Mouse (Mus musculus) left cerebral cortex, adult 8-10 months (tissue): Measurements from ENCODE around the gene Ripor1. TPM values are rescaled to one million over a fixed set of nuclear protein-coding genes. Genes with fewer than 3 reads are reported as not detected.

Experiments used
- DNase-seq, 2 experiments: peaks; one replicate each; pipeline ENCODE4 v3.0.0; 2022; ENCODE audit warnings: low spot score in 2 of 2
- total RNA-seq, 4 experiments: library from RNA; stranded (reverse); gene quantifications; 2 replicates each; pipeline ENCODE4 v1.2.4; 2022

Gene Ripor1
- total RNA-seq, 4 experiments from 2014 or later, result 65.5 to 70.5 (median 67.3) TPM

GRCm38 (mm10) chr8:105605491-105606188 lies 585 bp downstream of the Ripor1 start:
- no peak for DNase-seq

DNA sequence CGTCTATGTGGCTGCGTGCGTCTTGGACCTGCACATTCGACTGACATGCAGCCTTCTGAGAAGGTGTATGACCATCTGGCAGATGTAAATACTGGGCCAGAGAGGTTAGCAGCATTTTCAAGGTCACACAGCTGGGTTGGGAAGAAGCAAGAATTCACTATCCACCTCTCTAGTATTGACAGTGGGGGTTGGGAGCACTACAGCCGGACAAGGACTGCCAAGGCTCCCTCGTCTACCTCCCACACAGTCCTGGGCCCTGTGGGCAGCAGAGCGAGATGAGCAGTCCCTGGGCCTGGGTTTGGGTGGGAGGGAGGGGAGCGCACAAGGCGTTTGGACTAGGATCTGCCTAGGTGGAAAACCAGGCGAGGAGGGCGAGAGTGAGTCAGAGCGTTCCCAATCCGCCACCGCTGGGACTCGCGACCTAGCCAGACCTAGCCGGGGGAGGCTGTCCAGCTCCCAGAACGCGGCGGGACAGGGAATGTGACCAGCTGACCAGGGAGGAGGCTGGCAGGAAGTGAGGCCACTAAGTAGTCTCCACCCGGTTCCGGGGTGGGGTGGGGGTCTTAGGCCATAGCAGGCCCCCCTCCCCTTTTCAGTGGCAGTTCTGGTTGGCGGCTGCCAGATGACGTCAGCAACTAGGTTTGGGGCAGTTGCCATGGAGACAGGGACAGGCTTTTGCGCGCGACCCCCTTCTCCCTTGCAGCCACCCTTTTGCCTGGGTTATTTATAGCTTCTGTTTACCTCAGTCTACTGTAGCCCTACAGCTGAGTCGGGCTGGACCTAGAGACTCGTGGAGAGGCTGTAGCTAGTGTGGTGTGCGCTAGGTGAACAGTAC lies 1.4 kb downstream of the Ripor1 start:
- peak; percentile 71 to 87 for DNase-seq

DNA sequence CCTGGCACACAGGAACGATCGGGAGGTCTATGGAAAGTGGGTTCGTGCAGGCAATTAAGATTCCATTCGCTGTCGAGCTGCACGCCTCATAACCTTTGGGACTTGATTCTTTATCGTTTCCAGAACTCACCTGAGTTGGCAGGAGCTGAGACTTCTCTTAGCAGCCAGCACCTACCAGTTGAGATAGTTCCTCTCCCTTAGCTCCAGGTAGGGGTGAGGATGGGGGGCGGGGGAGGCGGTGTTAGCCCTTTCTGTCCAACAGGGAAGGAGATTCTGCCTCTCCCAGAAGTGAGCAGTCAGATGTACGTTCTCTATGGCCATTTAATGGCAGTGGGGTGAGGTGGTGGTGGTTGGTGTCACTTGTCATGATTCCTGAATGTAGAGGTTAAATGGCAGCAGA lies 2.0 kb downstream of the Ripor1 start:
- no peak for DNase-seq

DNA sequence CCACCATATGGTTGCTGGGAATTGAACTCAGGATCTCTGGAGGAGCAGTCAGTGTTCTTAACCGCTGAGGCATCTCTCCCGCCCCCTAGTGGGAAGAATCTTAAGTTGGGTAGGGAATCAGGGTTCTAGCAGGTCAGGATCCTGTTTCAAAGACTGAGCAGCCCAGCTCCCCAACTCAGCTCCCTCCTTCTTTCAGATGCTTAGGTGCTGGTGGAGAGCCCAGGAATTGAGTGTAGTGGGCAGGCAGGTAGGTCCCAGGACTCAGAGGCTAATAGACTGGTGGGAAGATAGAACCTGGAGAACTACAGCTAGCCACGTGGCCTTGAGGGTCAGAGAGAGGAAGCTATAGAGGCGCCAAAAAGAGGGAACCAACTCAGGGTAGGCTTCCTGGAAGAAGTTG lies 2.6 kb downstream of the Ripor1 start:
- DNase-seq, result no peak

GRCm38 (mm10) chr8:105609355-105609754 lies 4.3 kb downstream of the Ripor1 start:
- no peak for DNase-seq

GRCm38 (mm10) chr8:105609771-105610170 lies 4.7 kb downstream of the Ripor1 start:
- DNase-seq, result no peak

- peak in 1 of 2 experiments; percentile 57 for DNase-seq
Measured at GRCm38 (mm10) chr8:105611836-105612235, 6.8 kb downstream of the Ripor1 start.

GRCm38 (mm10) chr8:105613037-105613436 lies 8.0 kb downstream of the Ripor1 start:
- DNase-seq, result no peak

- DNase-seq, result peak in 1 of 2 experiments; percentile 31
Measured at GRCm38 (mm10) chr8:105613830-105614511, 8.9 kb downstream of the Ripor1 start.

DNA sequence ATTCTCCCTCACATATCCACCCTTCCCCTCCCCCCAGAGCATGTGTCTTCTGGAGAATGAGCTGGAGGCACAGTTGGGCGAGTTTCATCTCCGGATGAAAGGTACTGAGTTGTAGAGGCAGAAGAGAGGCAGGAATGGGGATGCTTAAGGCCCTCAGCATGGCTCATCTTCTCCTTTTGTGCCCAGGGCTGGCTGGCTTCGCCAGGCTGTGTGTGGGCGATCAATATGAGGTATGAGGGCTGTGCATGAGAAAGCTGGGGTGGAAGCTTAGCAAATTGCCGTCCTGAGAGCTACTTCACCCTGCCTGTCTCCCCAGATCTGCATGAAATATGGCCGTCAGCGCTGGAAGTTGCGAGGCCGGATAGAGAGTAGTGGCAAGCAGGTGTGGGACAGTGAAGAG lies 10.9 kb downstream of the Ripor1 start:
- DNase-seq, result peak in 1 of 2 experiments; percentile 76

DNA sequence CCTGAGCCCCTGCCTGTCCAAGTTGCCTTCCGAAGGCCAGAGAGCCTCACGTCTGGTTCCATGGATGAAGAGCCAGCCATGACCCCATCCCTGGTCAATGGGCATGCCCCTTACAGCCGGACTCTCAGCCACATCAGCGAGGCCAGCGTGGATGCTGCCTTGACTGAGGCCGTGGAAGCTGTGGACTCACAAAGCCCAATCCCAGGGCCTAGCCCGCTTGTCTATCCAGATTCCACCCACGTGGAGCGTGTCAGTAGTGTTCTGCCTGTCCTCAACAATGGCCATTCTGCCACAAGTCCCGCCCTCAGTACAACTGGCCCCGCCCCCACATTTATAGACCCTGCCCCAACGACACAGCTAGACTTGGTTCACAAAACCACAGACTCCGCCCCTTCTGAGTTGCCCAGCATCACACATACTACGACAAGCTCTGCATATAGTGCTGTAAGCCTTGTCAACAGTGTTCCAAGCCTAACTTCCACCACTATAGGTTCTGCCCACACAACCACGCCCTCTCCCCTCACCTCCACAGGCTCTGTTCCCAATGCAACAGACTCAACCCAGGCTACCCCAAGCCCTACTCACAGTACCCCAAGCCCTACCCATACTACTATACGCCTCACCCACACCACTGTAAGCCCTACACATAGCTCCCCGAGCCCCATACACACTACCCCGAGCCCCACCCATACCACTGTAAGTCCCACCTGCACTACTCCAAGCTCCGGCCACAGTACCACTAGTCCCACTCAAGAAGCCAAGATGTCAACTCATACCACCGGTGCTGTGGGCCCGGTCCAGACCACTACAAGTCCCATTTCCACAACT lies 12.6 kb downstream of the Ripor1 start:
- no peak for DNase-seq

GRCm38 (mm10) chr8:105618279-105618634 lies 13.2 kb downstream of the Ripor1 start:
- no peak for DNase-seq

- DNase-seq, result no peak
Measured at GRCm38 (mm10) chr8:105618892-105619591, 14.0 kb downstream of the Ripor1 start.

GRCm38 (mm10) chr8:105620211-105620610 lies 15.2 kb downstream of the Ripor1 start:
- no peak for DNase-seq

- DNase-seq, result no peak
Measured at GRCm38 (mm10) chr8:105620946-105621720, 16.1 kb downstream of the Ripor1 start.

DNA sequence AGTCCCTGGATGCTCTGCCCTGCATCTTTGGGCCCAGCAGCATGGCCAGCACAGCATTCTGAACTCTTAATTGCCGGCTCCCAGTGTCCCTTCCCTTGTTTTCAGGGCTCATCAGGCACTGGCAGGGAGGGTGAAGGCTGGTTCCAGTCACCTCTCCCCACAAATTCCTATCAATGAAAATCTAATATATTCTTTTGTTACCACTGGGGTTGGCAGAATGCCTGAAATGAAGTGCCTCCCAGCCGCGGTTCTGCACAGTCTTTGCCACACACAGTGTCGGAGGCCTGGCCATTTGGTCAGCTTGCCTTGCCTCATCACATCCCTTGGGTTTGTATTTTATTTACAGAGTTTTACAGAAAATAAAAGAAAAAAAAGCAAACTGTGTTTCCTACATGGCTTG lies 16.8 kb downstream of the Ripor1 start:
- DNase-seq, result no peak

DNA sequence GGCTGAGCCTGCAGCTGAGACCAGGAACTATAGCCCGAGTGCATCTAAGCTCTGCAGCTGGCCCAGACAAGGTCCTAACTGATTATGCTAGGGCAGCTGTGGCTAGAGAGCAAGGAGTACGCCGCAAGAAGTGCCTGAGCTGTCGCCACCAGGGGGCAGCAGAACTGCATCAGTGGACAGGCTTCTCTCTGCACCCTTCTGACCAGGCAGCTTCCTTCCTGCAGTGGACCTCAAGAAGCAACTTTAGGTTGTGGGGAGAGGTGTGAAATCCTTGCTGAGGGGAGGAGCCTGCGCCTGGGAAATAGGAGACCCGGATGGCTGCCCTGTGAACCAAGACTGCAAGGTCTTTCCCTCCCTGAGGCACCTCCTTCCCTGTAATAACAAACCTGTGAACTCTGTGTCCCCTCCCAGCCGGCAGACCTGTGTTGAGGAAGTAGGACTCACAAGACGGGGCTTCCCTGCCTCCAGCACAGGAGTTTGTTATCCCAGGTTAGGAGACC lies 17.4 kb downstream of the Ripor1 start:
- DNase-seq, result peak; percentile 87 to 89

GRCm38 (mm10) chr8:105623118-105623517 lies 18.1 kb downstream of the Ripor1 start:
- no peak for DNase-seq

GRCm38 (mm10) chr8:105623679-105624245 lies 18.7 kb downstream of the Ripor1 start:
- no peak for DNase-seq
